Mouse (Mus musculus) heart, postnatal 0 days (tissue): ENCODE measurements around the gene Hspe1. TPM values are rescaled to one million over a fixed set of nuclear protein-coding genes. Genes with fewer than 3 reads are reported as not detected.

Source experiments
- ATAC-seq: fragments of 200-750 bp; cut with Nextera tagmentation; 2 replicates; pipeline ENCODE4 v1.8.0; 2017; ENCODE audit warnings: low read depth, moderate number of reproducible peaks, moderate library complexity; ENCODE audit not compliant: insufficient read depth
- DNase-seq: peaks from one replicate; pipeline ENCODE4 v3.0.0-alpha.2; 2016; ENCODE audit warnings: low spot score
- H3K27ac ChIP-seq: fragments of 300-500 bp; sonication (generic); 2 replicates; pipeline ENCODE4 v1.5.1; 2014; ENCODE audit warnings: low read depth, mild to moderate bottlenecking
- H3K27me3 ChIP-seq: fragments of 300-500 bp; sonication (generic); 2 replicates; pipeline ENCODE4 v1.6.1; 2014; ENCODE audit warnings: low read length, mixed read lengths; ENCODE audit not compliant: control insufficient read depth, insufficient read depth
- H3K36me3 ChIP-seq: fragments of 300-500 bp; sonication (generic); replicated peaks from 2 replicates; pipeline ENCODE4 v1.6.1; 2014; ENCODE audit warnings: low read length, mixed read lengths; ENCODE audit not compliant: control insufficient read depth, insufficient read depth
- H3K4me1 ChIP-seq: fragments of 300-500 bp; sonication (generic); 2 replicates; pipeline ENCODE4 v1.6.1; 2014; ENCODE audit warnings: antibody characterized with exemption; ENCODE audit not compliant: control insufficient read depth, insufficient read depth
- H3K4me2 ChIP-seq: fragments of 300-500 bp; sonication (generic); 2 replicates; pipeline ENCODE4 v1.6.1; 2014; ENCODE audit warnings: low read depth, mild to moderate bottlenecking, low read length, moderate library complexity
- H3K4me3 ChIP-seq: fragments of 300-500 bp; sonication (generic); 2 replicates; pipeline ENCODE4 v1.5.1; 2014; ENCODE audit warnings: low read depth, low read length
- H3K9ac ChIP-seq: fragments of 300-500 bp; sonication (generic); replicated peaks from 2 replicates; pipeline ENCODE4 v1.6.1; 2014; ENCODE audit warnings: low read depth, low read length, mixed read lengths
- H3K9me3 ChIP-seq: fragments of 300-500 bp; sonication (generic); replicated peaks from 2 replicates; pipeline ENCODE4 v1.6.1; 2016; ENCODE audit warnings: low read length; ENCODE audit not compliant: control insufficient read depth
- CTCF ChIP-seq: IDR thresholded peaks from 2 replicates; pipeline ENCODE4 v1.5.1; 2016; ENCODE audit warnings: antibody characterized with exemption, control low read depth, low read depth
- EP300 ChIP-seq: IDR thresholded peaks from 2 replicates; pipeline ENCODE4 v1.6.1; 2016; ENCODE audit warnings: antibody characterized with exemption, low read depth
- WGBS: fragments of 180-500 bp; shearing (Covaris S2); extraction: QIAGEN DNeasy Blood & Tissue Kit; methylation state at CpG from one replicate; pipeline ENCODE4 v1.1.7; 2014; 5-methylcytosine and 5-hydroxymethylcytosine counted together
- polyA plus RNA-seq: library from polyadenylated mRNA; unstranded; fragments of >200 nt; fragmentation: Nextera tagmentation; extraction: Ambion mirVana; gene quantifications from 2 replicates; pipeline ENCODE4 v1.2.1, GENCODE M21; 2015
- total RNA-seq: library from RNA; depleted of rRNA; stranded (reverse); fragments of >200 nt; gene quantifications from 2 replicates; pipeline ENCODE4 v1.2.3, GENCODE M21; 2014; ENCODE audit warnings: low replicate concordance; rRNA removed

Hspe1 gene
- total RNA-seq (89.3 and 108 TPM in 2 replicates), polyA plus RNA-seq (350 and 362 TPM in 2 replicates)

DNA sequence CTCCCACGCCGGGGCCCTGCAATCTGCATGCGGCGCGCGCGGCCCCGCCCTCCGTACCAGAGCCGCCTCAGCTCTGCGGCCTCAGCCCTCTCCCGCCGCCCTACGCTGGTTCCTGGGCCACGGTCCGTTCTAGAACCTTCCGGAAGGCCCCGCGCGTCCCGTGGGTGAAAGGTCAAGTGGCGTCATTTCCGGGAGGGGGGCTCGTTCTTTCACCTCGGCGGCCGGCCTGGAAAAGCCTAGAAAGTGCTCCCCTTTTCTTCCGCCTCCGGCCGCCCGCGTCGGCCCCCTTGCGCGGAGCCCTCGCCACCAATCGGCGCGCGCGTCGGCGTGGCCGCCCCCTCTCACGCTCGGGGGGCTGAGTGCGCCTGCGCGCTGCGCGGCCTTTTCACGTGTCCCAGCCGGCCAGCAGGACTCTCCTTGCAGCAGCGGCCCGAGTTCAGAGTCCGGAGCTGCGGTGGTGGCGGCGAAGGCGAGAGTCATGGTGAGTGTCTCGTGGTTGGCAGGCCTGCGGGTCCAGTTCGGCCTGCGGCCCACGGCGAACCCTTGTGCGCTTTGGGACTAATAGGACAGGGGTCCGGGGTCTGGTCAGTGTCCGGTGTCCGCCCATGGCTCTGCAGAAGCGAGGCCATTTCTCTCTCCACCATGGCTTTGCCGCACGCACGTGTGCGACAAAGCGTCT lies at the start of gene Hspe1, which contains the start of gene Hspd1:
Gene Hspe1, plus strand, starts transcription at position 201 of the 679 bp plus-strand sequence.
Gene Hspd1, minus strand, starts transcription at position 312 of the 679 bp plus-strand sequence.
- ATAC-seq: peak; percentile 92
- no peaks in the 10 kb centered on the region for H3K9me3 ChIP-seq
- peak within 1 kb of the TSS; percentile 99 for H3K27ac ChIP-seq
- H3K4me3 ChIP-seq: peak within 1 kb of the TSS; percentile 94
- peak within 1 kb of the TSS; percentile 84 for H3K4me2 ChIP-seq
- H3K4me1 ChIP-seq: peaks cover 28% of the 10 kb centered on the region
- H3K36me3 ChIP-seq: peaks cover 31% of the 10 kb centered on the region
- under 1% methylated on average over 65 of the region's 76 CpGs for WGBS
- DNase-seq: peak; percentile 98
- TF ChIP-seq CTCF (no peak), EP300 (no peak; the same call in none of the 2 replicates)
- no peaks in the 10 kb centered on the region for H3K27me3 ChIP-seq
- peak within 1 kb of the TSS; percentile 88 for H3K9ac ChIP-seq

GRCm38 (mm10) chr1:55039944-55040343 lies 48.0 kb upstream of the Hspe1 start:
- 86% methylated on average over 1 of the region's 1 CpGs for WGBS
- DNase-seq (no peak), ATAC-seq (no peak)
- Histone ChIP-seq H3K9ac (no peak overlapping the region), H3K27me3 (no peaks in the 10 kb centered on the region), H3K4me2 (no peak overlapping the region), H3K27ac (no peak overlapping the region), H3K36me3 (no peaks in the 10 kb centered on the region), H3K4me1 (no peaks in the 10 kb centered on the region), H3K4me3 (no peak overlapping the region), H3K9me3 (peaks cover 7% of the 10 kb centered on the region; the same call in 1 of the 2 replicates)
- no peak for TF ChIP-seq CTCF
- no peak for TF ChIP-seq EP300

GRCm38 (mm10) chr1:55041691-55042090 lies 46.2 kb upstream of the Hspe1 start:
- 82% methylated on average over 4 of the region's 4 CpGs for WGBS
- no peaks in the 10 kb centered on the region for H3K4me1 ChIP-seq
- no peak for DNase-seq

DNA sequence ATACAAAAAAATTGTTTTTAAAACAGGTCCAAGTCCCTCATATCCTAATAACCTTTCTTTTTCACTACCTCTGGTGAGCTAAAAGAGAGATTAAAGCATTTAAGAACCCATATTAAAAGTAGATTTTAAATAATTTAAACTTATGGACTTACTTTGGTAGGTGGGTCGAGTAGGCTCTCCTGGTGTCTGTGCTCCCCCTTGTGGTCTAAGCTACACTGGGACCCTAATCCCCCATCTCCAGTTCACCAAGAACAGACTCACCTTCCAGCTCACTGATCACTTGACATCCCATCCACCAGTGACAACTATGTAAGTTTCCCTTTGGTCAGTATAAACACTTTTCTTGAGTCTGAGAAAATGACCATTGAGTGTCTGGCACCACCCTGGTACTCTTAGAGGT lies 45.7 kb upstream of the Hspe1 start:
- Histone ChIP-seq H3K4me1 (no peaks in the 10 kb centered on the region), H3K4me2 (no peak overlapping the region), H3K9ac (no peak overlapping the region), H3K27me3 (no peaks in the 10 kb centered on the region), H3K36me3 (no peaks in the 10 kb centered on the region), H3K9me3 (peaks cover 7% of the 10 kb centered on the region; the same call in 1 of the 2 replicates), H3K4me3 (no peak overlapping the region), H3K27ac (no peak overlapping the region)
- DNase-seq (no peak), ATAC-seq (no peak)
- 54% methylated on average over 1 of the region's 1 CpGs for WGBS
- TF ChIP-seq CTCF (no peak), EP300 (no peak)

More at GRCm38 (mm10) chr1:55041691-55042090, 46.2 kb upstream of the Hspe1 start:
- H3K4me3 ChIP-seq: no peak overlapping the region
- H3K9ac ChIP-seq: no peak overlapping the region
- no peak overlapping the region for H3K4me2 ChIP-seq
- no peaks in the 10 kb centered on the region for H3K36me3 ChIP-seq
- H3K27me3 ChIP-seq: no peaks in the 10 kb centered on the region
- H3K27ac ChIP-seq: no peak overlapping the region
- TF ChIP-seq EP300: no peak
- TF ChIP-seq CTCF: no peak
- peaks cover 7% of the 10 kb centered on the region; the same call in 1 of the 2 replicates for H3K9me3 ChIP-seq
- no peak for ATAC-seq

GRCm38 (mm10) chr1:55043164-55043563 lies 44.8 kb upstream of the Hspe1 start:
- ATAC-seq: no peak
- peaks cover 7% of the 10 kb centered on the region; the same call in 1 of the 2 replicates for H3K9me3 ChIP-seq
- no peak overlapping the region for H3K4me2 ChIP-seq
- TF ChIP-seq CTCF (no peak), EP300 (no peak)
- H3K4me3 ChIP-seq: no peak overlapping the region
- no peaks in the 10 kb centered on the region for H3K27me3 ChIP-seq
- WGBS: 69% methylated on average over 3 of the region's 3 CpGs
- no peak overlapping the region for H3K9ac ChIP-seq
- no peak for DNase-seq
- no peaks in the 10 kb centered on the region for H3K36me3 ChIP-seq
- H3K27ac ChIP-seq: no peak overlapping the region
- no peaks in the 10 kb centered on the region for H3K4me1 ChIP-seq
